Mouse (Mus musculus) kidney, adult 2 months (tissue): ENCODE data around the gene Crtc2.

Experiments used
- CTCF ChIP-seq: fragments of 200-500 bp; conservative IDR thresholded peaks from 2 replicates; pipeline ENCODE4 v1.5.1; 2011; ENCODE audit warnings: low read depth, mild to moderate bottlenecking, control low read depth, low read length, moderate library complexity, mixed read lengths; ENCODE audit not compliant: insufficient read depth, insufficient read length
- POLR2A ChIP-seq: fragments of 200-500 bp; IDR thresholded peaks from one replicate; pipeline ENCODE4 v1.6.1; 2011; ENCODE audit warnings: low read depth, low read length, control low read depth

DNA sequence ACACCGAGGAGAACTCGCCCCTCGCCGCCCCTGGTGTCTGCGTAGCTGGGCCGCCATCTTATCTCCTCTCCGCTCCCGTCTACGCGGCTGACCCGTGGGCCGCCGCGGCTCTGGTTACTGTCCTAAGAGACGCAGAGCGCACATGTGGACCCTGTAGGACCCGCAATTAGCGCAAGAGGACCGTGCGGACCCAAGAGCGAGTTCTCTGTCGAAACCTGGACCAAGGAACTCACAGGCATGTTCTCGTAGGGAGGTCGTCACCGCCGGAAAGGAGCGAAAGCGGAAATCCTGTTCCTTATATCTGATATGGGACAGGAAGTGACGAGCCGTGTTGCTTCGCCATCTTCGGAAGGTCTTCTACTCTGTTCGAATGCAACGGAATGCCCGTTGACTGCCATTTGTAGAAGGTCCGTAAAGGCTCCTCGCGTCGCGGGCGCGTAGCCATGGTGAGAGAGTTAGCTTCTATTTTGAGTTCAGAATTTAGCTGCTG, 40.5 kb upstream of the Crtc2 start, which contains the start of the genes Rps27 and Rab13:
- TF ChIP-seq CTCF (no peak), POLR2A (peak; percentile 95)
